Mouse (Mus musculus): ENCODE data around the gene Ccser1. TPM values are rescaled to one million over a fixed set of nuclear protein-coding genes. Genes with fewer than 3 reads are reported as not detected.

Ccser1 gene
- total RNA-seq, 1 experiment, result 4.1 TPM

DNA sequence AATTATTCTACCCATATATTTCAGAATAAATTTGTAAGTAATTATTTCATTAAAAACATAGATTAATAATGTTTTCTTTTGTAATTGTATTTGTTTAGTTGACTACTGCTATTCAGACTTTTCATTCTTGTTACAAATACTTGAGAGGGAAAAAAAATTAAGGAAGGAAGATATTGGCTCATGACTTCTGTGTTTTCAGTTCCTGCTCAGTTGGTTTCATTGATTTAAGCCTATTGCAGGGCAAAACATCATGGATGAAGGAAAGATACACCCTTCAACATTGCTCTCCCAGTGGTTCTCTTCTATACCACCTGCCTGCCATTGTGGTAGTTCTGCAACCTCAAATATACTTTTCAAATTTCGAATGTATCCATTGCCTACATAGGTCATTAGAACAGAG, 541.1 kb downstream of the Ccser1 start:
- H3K4me3 ChIP-seq (ENCODE audit: insufficient read depth in 1 of 2, low read depth in 1 of 2, low read length in 2 of 2, poor library complexity in 1 of 2, severe bottlenecking in 1 of 2), result no peak overlapping the region
- H3K9me3 ChIP-seq (ENCODE audit: control insufficient read depth, insufficient read depth, low read depth, low read length), result no peaks in the 10 kb centered on the region
- TF ChIP-seq CHD2 (IDR thresholded peaks at IDR 0.05; ENCODE audit: low read depth, low read length) (no peak), HCFC1 (IDR thresholded peaks at IDR 0.05; ENCODE audit: borderline replicate concordance, insufficient read depth, low read length) (no peak), MAFK (IDR thresholded peaks at IDR 0.05; ENCODE audit: insufficient read depth, low read depth, low read length) (no peak), ZC3H11A (IDR thresholded peaks at IDR 0.05; ENCODE audit: borderline replicate concordance, low read depth, low read length) (no peak), ZNF384 (IDR thresholded peaks at IDR 0.05; ENCODE audit: low read depth, low read length) (no peak)
- DNase-seq (ENCODE audit: low read depth, low spot score), result no peak
- no peaks in the 10 kb centered on the region for H3K36me3 ChIP-seq (ENCODE audit: control insufficient read depth, insufficient read depth, low read length, poor library complexity, severe bottlenecking)
- no peak overlapping the region for H3K9ac ChIP-seq (ENCODE audit: insufficient read depth, low read depth, low read length, poor library complexity, severe bottlenecking)
- no peak overlapping the region for H3K27ac ChIP-seq (ENCODE audit: insufficient read depth, low read depth, low read length, poor library complexity, severe bottlenecking)
- in situ Hi-C loops (cut with MboI; ENCODE audit: low sequenced_read_pairs in 2 of 2, unreplicated experiment in 2 of 2), result no loop called here
- H3K4me1 ChIP-seq (ENCODE audit: control insufficient read depth in 2 of 2, insufficient read depth in 2 of 2, low read length in 2 of 2, poor library complexity in 1 of 2), result no peaks in the 10 kb centered on the region

DNA sequence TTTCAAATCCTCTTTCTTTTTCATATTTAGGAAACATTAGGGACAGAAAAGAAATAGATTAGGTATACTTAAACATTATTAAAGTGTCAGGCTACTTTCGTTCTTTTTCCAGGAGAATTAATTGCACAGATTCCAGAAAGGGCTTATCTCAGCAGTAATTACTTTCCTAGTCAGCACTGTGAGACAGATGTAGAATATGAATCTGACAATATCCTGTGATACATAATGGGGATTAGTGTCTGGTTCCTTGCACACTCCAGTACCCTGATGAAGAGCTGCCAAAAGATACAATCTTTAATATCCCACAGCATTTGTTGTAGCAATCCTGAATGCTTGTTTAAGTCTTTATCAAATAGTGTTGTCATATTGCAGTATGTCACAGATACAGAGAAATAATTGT, 548.9 kb downstream of the Ccser1 start:
- no peak for TF ChIP-seq ZNF384 (IDR thresholded peaks at IDR 0.05; ENCODE audit: low read depth, low read length)
- no peak for TF ChIP-seq CHD2 (IDR thresholded peaks at IDR 0.05; ENCODE audit: low read depth, low read length)
- no peak for TF ChIP-seq ZC3H11A (IDR thresholded peaks at IDR 0.05; ENCODE audit: borderline replicate concordance, low read depth, low read length)
- TF ChIP-seq HCFC1 (IDR thresholded peaks at IDR 0.05; ENCODE audit: borderline replicate concordance, insufficient read depth, low read length), result no peak
- no peak for TF ChIP-seq MAFK (IDR thresholded peaks at IDR 0.05; ENCODE audit: insufficient read depth, low read depth, low read length)
- H3K4me1 ChIP-seq (ENCODE audit: control insufficient read depth in 2 of 2, insufficient read depth in 2 of 2, low read length in 2 of 2, poor library complexity in 1 of 2), result no peaks in the 10 kb centered on the region
- no peaks in the 10 kb centered on the region for H3K9me3 ChIP-seq (ENCODE audit: control insufficient read depth, insufficient read depth, low read depth, low read length)
- no peak overlapping the region for H3K9ac ChIP-seq (ENCODE audit: insufficient read depth, low read depth, low read length, poor library complexity, severe bottlenecking)
- H3K36me3 ChIP-seq (ENCODE audit: control insufficient read depth, insufficient read depth, low read length, poor library complexity, severe bottlenecking), result no peaks in the 10 kb centered on the region
- H3K27ac ChIP-seq (ENCODE audit: insufficient read depth, low read depth, low read length, poor library complexity, severe bottlenecking), result no peak overlapping the region
- in situ Hi-C loops (cut with MboI; ENCODE audit: low sequenced_read_pairs in 2 of 2, unreplicated experiment in 2 of 2), result no loop called here
- no peak overlapping the region for H3K4me3 ChIP-seq (ENCODE audit: insufficient read depth in 1 of 2, low read depth in 1 of 2, low read length in 2 of 2, poor library complexity in 1 of 2, severe bottlenecking in 1 of 2)
- no peak for DNase-seq (ENCODE audit: low read depth, low spot score)

DNA sequence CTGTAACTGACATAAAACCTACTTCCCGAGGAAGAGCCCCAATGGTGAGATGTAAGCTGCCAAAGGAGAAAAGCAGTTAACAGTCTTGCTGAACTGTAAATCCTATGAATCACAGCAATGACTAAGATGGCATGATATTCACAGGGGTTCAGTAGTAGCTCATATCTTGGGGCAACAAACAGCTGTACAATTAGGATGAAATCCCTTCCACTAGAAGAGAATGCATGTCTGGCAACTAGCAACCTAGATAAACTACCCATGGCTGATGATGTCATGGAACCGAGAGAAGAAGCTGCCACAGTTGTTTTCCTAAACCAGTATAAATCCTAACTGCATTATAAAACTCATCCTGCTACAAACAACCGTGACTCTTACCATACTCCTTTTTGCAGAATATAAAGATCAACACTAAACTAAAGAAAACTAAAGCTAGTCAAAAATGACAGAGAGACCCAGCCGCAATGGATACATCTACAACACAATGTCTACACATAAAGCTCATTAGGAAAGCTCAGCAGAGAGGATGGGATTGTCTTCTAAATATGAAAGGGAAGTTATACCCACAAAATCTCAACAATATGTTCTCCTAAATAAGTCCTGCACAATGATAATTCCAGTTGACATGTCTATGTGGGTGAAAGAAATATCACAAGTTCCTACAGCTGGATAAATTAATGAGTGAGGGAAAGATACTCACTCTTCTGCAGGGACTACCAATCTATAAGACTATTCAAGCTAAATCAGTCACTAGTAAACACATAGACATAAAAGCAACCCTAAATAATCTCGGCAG, 550.2 kb downstream of the Ccser1 start:
- H3K9me3 ChIP-seq (ENCODE audit: control insufficient read depth, insufficient read depth, low read depth, low read length), result no peaks in the 10 kb centered on the region
- no peak overlapping the region for H3K4me3 ChIP-seq (ENCODE audit: insufficient read depth in 1 of 2, low read depth in 1 of 2, low read length in 2 of 2, poor library complexity in 1 of 2, severe bottlenecking in 1 of 2)
- TF ChIP-seq ZNF384 (IDR thresholded peaks at IDR 0.05; ENCODE audit: low read depth, low read length), result no peak
- TF ChIP-seq ZC3H11A (IDR thresholded peaks at IDR 0.05; ENCODE audit: borderline replicate concordance, low read depth, low read length), result no peak
- no peak for TF ChIP-seq HCFC1 (IDR thresholded peaks at IDR 0.05; ENCODE audit: borderline replicate concordance, insufficient read depth, low read length)
- TF ChIP-seq MAFK (IDR thresholded peaks at IDR 0.05; ENCODE audit: insufficient read depth, low read depth, low read length), result no peak
- no peak for TF ChIP-seq CHD2 (IDR thresholded peaks at IDR 0.05; ENCODE audit: low read depth, low read length)
- H3K27ac ChIP-seq (ENCODE audit: insufficient read depth, low read depth, low read length, poor library complexity, severe bottlenecking), result no peak overlapping the region
- H3K9ac ChIP-seq (ENCODE audit: insufficient read depth, low read depth, low read length, poor library complexity, severe bottlenecking), result no peak overlapping the region
- in situ Hi-C loops (cut with MboI; ENCODE audit: low sequenced_read_pairs in 2 of 2, unreplicated experiment in 2 of 2), result no loop called here
- no peaks in the 10 kb centered on the region for H3K4me1 ChIP-seq (ENCODE audit: control insufficient read depth in 2 of 2, insufficient read depth in 2 of 2, low read length in 2 of 2, poor library complexity in 1 of 2)
- no peaks in the 10 kb centered on the region for H3K36me3 ChIP-seq (ENCODE audit: control insufficient read depth, insufficient read depth, low read length, poor library complexity, severe bottlenecking)
- DNase-seq (ENCODE audit: low read depth, low spot score), result no peak

DNA sequence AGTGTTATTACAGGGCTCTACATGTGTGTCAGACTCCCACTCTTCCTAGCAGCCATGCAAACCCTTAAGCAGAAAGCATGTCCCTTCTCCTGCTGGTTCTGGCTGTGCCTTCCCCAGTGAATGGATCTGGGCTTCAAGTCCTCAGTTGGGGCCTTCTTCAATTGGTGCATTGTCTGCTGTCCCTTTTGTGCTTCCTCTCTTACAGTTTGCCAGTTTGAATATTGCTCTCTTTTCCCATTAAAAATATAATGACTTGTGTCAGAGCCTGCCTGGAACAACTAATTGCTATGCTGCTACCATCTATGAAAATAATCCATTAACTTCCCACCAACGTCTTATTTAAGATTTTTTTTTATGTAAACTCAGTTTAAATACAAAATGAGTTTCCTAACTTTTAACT, 566.2 kb downstream of the Ccser1 start:
- Histone ChIP-seq H3K9ac (ENCODE audit: insufficient read depth, low read depth, low read length, poor library complexity, severe bottlenecking) (no peak overlapping the region), H3K36me3 (ENCODE audit: control insufficient read depth, insufficient read depth, low read length, poor library complexity, severe bottlenecking) (no peaks in the 10 kb centered on the region), H3K4me3 (ENCODE audit: insufficient read depth in 1 of 2, low read depth in 1 of 2, low read length in 2 of 2, poor library complexity in 1 of 2, severe bottlenecking in 1 of 2) (no peak overlapping the region), H3K9me3 (ENCODE audit: control insufficient read depth, insufficient read depth, low read depth, low read length) (no peaks in the 10 kb centered on the region), H3K4me1 (ENCODE audit: control insufficient read depth in 2 of 2, insufficient read depth in 2 of 2, low read length in 2 of 2, poor library complexity in 1 of 2) (no peaks in the 10 kb centered on the region), H3K27ac (ENCODE audit: insufficient read depth, low read depth, low read length, poor library complexity, severe bottlenecking) (no peak overlapping the region)
- TF ChIP-seq MAFK (IDR thresholded peaks at IDR 0.05; ENCODE audit: insufficient read depth, low read depth, low read length), result no peak
- no peak for DNase-seq (ENCODE audit: low read depth, low spot score)
- in situ Hi-C loops (cut with MboI; ENCODE audit: low sequenced_read_pairs in 2 of 2, unreplicated experiment in 2 of 2), result no loop called here

DNA sequence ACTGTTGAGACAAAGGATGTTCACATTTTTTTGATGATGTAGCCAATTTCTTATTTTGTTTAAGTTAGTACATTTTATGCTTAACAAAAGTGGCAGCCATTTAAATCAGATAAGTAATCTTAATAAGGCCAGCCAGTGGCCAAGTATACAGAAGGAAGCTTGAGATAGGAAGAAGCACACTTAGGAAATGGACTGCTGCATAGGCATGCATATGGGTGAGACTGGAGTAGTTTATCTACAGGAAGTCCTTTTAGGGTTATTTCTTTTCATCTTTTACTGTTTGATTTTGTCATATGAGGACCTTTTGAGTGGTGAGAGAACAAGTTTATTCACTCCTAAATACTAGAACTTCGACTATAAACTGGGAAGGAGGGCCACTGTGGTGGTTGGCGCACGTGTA, 582.0 kb downstream of the Ccser1 start:
- no peak for DNase-seq (ENCODE audit: low read depth, low spot score)
- TF ChIP-seq ZC3H11A (IDR thresholded peaks at IDR 0.05; ENCODE audit: borderline replicate concordance, low read depth, low read length) (no peak), HCFC1 (IDR thresholded peaks at IDR 0.05; ENCODE audit: borderline replicate concordance, insufficient read depth, low read length) (no peak), MAFK (IDR thresholded peaks at IDR 0.05; ENCODE audit: insufficient read depth, low read depth, low read length) (no peak), CHD2 (IDR thresholded peaks at IDR 0.05; ENCODE audit: low read depth, low read length) (no peak), ZNF384 (IDR thresholded peaks at IDR 0.05; ENCODE audit: low read depth, low read length) (no peak)
- H3K9me3 ChIP-seq (ENCODE audit: control insufficient read depth, insufficient read depth, low read depth, low read length), result no peaks in the 10 kb centered on the region
- H3K36me3 ChIP-seq (ENCODE audit: control insufficient read depth, insufficient read depth, low read length, poor library complexity, severe bottlenecking), result no peaks in the 10 kb centered on the region
- no peak overlapping the region for H3K27ac ChIP-seq (ENCODE audit: insufficient read depth, low read depth, low read length, poor library complexity, severe bottlenecking)
- H3K9ac ChIP-seq (ENCODE audit: insufficient read depth, low read depth, low read length, poor library complexity, severe bottlenecking), result no peak overlapping the region
- H3K4me1 ChIP-seq (ENCODE audit: control insufficient read depth in 2 of 2, insufficient read depth in 2 of 2, low read length in 2 of 2, poor library complexity in 1 of 2), result no peaks in the 10 kb centered on the region
- H3K4me3 ChIP-seq (ENCODE audit: insufficient read depth in 1 of 2, low read depth in 1 of 2, low read length in 2 of 2, poor library complexity in 1 of 2, severe bottlenecking in 1 of 2), result no peak overlapping the region
- in situ Hi-C loops (cut with MboI; ENCODE audit: low sequenced_read_pairs in 2 of 2, unreplicated experiment in 2 of 2), result no loop called here

Measured in ES-E14 (cell line).